Mouse (Mus musculus): Measurements from ENCODE around the gene Rnf32. TPM values are rescaled to one million over a fixed set of nuclear protein-coding genes. Genes with fewer than 3 reads are reported as not detected.

The Rnf32 gene
- 14.9 TPM for total RNA-seq (2023)

GRCm38 (mm10) chr5:29195570-29196263 is at the start of gene Rnf32:
Gene Rnf32 (plus strand): TSS chr5:29195992.

Other genes starting within 250 kb of the Rnf32 start
- gene Lmbr1, start 182.4 kb downstream of the Rnf32 start, total RNA-seq (2023): 3.8 TPM
- 26.6 TPM for gene Nom1, start 238.7 kb downstream of the Rnf32 start, total RNA-seq (2023)